Mouse (Mus musculus): ENCODE results near the gene Blvrb. TPM values are rescaled to one million over a fixed set of nuclear protein-coding genes. Genes with fewer than 3 reads are reported as not detected.

The Blvrb gene
- polyA plus RNA-seq, 1 experiment = 46.5 TPM

DNA sequence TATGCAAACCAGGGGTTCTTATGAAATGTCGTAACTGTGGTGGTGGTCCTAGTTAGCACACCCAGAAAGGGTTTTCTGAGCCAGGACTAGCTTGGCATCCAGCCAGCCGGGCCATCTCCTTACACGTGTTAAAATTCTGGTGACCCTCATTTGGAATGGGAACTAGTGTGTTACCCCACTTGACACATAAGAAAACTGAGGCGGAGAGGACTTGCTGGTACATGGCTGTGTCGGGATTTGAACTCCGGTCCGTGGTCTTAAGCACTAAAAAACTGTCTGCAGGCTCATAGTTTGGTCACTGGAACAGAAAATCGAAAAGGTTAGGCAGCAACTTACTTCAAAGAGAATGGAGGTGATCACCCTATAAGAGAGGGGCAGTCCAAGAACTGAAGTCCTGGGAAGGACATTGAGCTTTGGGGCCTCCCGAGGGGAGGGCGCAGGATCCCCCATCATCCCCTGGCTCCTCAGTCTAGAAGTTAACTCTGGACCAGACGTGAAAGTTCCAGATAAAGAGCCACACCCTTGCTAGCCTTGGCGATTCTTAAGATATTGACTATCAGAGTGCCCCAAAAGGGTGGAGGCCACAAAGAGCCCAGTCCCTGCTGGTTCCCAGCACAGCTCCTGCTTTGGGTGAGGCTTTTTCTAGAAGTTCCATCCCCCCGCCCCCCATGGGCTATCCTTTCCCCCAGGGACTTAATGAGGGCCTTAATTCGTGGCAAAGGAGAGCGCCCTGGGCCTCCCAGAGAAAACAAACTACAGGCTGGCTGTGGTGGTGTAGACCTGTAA, 836 bp downstream of the Blvrb start:
- no peak for DNase-seq (ENCODE audit: low spot score)

- DNase-seq (ENCODE audit: low spot score) = no peak
These were observed 1.6 kb downstream of the Blvrb start for GRCm38 (mm10) chr7:27449256-27449862.

- DNase-seq (ENCODE audit: low spot score) = no peak
These were observed 3.6 kb downstream of the Blvrb start for GRCm38 (mm10) chr7:27451359-27451758.

DNA sequence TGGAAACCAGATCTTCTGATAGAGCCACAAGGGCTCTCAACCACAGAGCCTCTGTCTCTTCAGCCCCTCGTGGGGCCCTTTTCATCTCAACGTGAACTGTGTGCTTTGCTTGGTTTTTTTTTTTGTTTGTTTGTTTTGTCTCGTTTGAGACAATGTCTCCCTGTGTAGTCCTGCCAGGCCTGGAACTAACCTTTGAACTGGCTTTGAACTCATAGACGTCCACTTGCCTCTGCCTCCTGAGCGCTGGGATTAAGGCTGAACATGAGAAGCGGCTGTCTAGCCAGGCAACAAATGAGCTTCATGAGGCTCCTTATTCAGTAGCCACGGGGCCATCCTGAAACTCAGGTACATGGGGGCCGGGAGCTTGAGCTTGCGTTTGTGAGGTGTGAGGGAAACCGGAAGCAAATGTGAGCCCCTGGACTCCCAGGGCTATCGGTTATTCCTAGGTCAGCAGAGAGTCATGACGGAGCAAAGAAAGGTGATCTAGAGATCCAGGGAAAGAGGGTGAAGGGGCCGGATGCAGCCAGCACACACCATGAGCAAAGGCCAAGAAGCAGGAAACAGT, 4.5 kb downstream of the Blvrb start:
- no peak for DNase-seq (ENCODE audit: low spot score)

DNA sequence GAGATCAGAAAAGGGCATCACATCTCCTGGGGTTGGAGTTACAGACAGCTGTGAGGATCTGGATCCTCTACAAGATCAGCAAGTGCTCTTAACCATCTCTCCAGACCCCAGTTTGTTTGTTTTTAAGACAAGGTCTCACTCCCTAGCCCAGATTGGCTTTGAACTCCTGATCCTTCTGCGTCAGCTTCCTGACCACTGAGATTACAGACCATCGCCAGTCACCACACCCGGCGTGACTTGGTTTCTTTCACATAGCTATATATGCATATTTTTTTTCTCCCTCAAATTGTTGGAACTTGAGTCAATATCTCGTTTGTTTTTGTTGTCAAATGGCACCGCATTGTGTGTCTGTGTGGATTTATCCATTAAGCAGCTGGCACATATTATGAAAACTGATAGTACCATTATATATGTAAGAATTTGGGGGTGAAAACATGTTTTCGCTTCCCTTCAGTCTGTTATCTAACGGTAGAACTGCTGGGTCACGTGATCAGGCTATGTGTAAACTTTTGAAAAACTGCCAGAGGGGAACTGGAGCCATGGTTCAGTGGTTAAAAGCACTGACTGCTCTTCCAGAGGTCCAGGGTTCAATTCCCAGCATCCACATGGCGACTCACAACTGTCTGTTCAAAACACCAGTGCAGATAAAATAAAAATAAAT, 6.8 kb downstream of the Blvrb start:
- no peak for DNase-seq (ENCODE audit: low spot score)

DNA sequence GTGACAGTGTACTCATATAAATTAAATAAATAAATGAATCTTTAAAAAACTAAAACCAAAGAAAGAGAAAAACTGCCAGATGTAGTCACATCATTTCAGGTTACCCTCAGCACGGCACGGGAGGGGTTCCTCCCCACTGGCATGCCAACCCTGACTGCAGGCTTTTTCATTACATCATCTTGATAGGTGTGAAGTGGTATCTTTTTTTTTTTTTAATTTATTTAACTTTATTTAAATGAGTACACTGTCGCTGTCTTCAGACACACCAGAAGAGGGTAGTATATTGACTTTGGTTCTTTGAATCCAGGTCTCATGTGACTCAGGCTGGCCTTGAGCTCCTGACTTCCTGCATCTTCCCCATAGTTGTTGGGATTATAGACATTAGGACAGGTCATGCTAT, 7.5 kb downstream of the Blvrb start:
- DNase-seq (ENCODE audit: low spot score) = no peak

- DNase-seq (ENCODE audit: low spot score) = no peak
These were observed 10.8 kb downstream of the Blvrb start for GRCm38 (mm10) chr7:27458614-27459013.

- no peak for DNase-seq (ENCODE audit: low spot score)
These were observed 11.9 kb downstream of the Blvrb start for GRCm38 (mm10) chr7:27459640-27460039.

- DNase-seq (ENCODE audit: low spot score) = no peak
These were observed 12.7 kb downstream of the Blvrb start for GRCm38 (mm10) chr7:27460477-27460876.

- DNase-seq (ENCODE audit: low spot score) = no peak
These were observed 19.9 kb downstream of the Blvrb start for GRCm38 (mm10) chr7:27467648-27468047.

GRCm38 (mm10) chr7:27471390-27472120, 23.8 kb downstream of the Blvrb start:
- DNase-seq (ENCODE audit: low spot score) = no peak

- no peak for DNase-seq (ENCODE audit: low spot score)
These were observed 24.8 kb downstream of the Blvrb start for GRCm38 (mm10) chr7:27472596-27472995.

- peak; percentile 100 for DNase-seq (ENCODE audit: low spot score)
These were observed 25.5 kb downstream of the Blvrb start, which contains the start of gene Sertad3 for GRCm38 (mm10) chr7:27473156-27473834. Sertad3 (plus strand) TSS chr7:27473768.

DNA sequence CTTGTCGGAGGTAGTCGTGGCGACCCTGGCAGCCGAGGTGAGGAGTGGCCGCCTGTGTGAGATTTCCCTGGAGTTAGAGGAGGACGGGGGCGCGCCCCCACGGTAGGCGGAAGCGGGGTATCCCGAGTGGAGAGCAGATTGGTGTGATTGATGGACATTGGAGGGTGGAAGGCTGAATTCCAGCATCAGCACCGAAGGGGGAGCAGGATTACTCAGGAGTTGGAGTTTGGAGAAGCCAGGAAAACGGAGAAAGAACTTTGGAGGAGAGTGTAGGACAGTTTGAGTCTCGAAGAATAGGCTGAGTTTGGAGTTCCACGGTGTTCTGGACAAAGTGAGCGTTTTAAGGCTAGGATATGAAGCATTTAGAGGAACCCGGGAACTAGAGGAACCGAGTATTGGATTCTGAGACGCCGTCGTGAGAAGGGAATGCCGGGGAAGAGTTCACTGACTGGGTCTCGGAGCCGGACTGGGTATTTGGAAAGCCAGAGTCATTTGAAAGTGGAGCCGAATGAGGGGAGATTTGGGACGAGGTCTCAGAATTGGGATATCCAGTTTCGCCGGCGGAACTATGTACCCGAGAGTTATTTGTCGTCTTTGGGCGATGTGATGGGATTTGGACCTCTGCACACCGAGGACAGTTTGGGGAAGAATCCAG, 26.2 kb downstream of the Blvrb start:
- no peak for DNase-seq (ENCODE audit: low spot score)

DNA sequence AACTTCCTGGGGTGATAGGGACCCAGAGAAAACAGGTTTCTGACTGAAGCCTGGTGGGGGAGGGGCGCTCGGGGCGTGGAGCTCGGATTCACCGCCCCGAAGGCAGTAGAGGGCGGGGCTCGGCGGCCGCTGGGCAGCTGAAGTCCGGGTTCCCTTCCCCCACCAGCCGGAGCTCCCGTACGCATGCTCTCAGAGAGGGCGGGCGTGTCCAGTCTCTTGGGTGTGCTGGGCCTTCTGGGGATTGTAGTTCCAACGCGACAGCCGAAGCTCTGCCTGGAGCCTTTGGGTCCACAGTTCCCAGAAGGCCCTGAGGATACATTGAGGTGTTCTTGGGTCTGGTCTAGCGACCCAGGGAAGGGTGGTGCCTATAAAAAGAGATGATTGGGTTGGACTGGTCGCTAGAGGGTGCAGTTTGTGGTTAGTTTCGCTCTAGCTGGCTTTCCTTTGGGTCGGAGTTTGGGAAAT, 26.7 kb downstream of the Blvrb start:
- peak; percentile 91 for DNase-seq (ENCODE audit: low spot score)

GRCm38 (mm10) chr7:27475596-27475995, 27.8 kb downstream of the Blvrb start:
- DNase-seq (ENCODE audit: low spot score) = no peak

GRCm38 (mm10) chr7:27476098-27476635, 28.4 kb downstream of the Blvrb start:
- no peak for DNase-seq (ENCODE audit: low spot score)

- no peak for DNase-seq (ENCODE audit: low spot score)
These were observed 30.8 kb downstream of the Blvrb start for GRCm38 (mm10) chr7:27478561-27478960.

GRCm38 (mm10) chr7:27479750-27480149, 32.0 kb downstream of the Blvrb start:
- DNase-seq (ENCODE audit: low spot score) = no peak

DNA sequence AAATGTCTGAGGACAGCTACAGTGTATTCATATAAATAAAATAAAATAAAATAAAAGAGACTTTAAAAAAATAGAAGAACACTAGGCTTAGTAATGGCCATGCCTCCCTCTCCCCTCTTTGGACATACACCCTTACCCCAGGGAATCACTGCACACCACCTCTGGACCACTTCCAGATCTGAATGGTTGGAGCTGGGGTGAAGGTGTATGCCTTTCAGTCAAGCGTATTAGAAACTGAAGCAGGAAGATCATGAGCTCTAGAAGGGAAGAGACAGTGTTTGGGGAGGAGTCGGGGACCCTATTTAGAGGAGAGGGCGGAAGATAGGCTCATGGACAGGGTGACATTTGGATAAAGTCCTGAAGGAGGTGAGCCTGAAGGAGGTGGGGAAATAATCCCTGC, 32.7 kb downstream of the Blvrb start:
- no peak for DNase-seq (ENCODE audit: low spot score)

All from urinary bladder, adult 2 months (tissue).